Mouse (Mus musculus): ENCODE measurements around the gene Tspan1.

Tspan1 gene

DNA sequence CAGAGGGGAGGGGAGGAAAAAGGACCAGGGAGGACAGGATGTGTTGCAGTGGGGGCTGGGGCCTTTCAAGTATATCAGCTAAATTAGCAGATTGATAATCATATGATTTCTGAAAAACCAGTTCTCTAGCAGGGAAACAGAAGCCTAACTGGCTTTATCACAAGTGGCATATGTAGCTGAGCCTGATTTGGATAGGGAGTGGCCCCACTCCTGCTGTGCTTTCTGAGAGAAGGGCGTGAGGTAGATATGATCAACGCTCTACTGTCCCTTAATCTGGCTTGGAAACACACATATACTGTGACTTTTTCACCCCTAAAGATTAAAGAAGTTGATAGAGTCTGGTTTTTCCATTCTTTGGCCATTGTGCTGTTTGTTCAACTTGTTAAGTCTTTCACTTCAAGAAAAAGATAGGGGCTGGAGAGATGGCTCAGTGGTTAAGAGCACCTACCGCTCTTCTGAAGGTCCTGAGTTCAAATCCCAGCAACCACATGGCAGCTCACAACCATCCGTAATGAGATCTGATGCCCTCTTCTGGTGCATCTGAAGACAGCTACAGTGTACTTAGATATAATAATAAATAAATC, 41.5 kb downstream of the Tspan1 start:
- DNase-seq (ENCODE audit: low spot score), result no peak

- DNase-seq (ENCODE audit: low spot score), result peak; percentile 66
These were observed 43.5 kb downstream of the Tspan1 start, which contains the start of the genes Rad54l and Pomgnt1 for GRCm38 (mm10) chr4:116123602-116124519. Gene Rad54l, minus strand, starts transcription at chr4:116123690. Gene Pomgnt1, plus strand, starts transcription at chr4:116123840.

DNA sequence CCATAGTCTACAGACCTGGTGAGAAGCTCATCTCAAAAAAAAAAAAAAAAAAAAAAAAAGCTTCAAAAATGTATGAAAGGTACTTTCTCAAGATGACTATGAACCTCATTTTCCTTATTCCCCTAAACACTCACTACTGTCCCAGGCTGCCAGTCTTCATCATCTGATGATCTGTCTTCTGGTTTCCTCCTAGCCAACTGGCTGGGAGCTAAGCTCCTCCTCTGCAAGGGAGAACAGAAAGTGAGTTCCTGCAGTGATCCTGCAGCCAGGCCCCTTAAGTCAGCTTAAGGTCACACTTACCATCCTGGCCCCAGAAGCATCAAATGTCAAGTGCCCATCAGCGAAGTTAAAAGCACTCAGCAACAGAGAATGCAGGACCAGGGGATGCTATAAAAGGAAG, 44.6 kb downstream of the Tspan1 start:
- DNase-seq (ENCODE audit: low spot score), result no peak
